Mouse (Mus musculus) NIH3T3 (cell line): Measurements from ENCODE around the gene Grid2ip.

Experiments
- DNase-seq: peaks from one replicate; pipeline ENCODE4 v3.0.0-alpha.2; 2012; ENCODE audit warnings: low read depth

Gene Grid2ip

DNA sequence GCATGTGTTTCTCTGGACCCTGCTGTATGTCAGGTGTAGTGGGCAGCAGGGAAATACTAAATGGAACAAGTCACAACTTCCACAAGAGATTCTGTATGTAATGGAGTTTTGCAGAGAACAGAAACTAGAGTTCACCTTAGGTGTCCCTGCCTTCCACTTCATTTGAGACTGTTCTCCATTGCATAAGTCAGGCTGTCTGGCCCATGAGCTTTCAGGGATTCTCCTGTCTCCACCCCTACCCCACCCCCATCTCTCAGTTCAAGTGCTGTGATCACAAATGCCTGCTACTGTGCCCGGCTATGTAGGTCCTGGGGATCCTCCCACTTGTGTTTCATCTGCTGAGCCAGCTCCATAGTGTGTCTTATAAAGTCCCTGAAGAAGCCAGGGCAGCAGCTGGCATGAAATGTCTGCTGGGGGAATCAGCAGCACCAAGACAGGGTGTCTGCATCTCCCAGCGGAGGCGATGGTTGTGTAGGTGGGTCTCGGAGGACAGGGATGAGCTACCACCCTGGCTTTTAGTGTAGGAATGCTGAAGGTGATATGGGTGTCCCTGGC, 53.8 kb downstream of the Grid2ip start:
- DNase-seq: no peak

DNA sequence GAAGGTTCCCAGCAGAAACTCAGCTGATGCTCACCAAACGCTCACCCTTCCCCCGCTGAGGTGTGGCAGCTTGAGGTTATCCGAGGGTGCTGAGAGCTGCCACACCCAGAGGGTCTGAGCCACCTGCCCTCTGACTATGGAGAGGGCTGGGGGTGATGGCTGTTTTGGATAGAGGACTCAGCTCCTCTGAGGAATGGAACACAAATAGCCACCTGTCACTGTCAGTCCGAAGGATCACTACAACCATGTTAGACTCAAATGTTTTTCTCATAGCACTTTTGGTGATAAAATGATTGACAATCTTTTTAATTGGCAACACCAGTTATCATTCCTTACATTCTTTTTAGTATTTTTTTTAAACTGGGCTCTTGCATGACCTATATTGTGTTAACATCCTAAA, 64.3 kb downstream of the Grid2ip start:
- DNase-seq: no peak

DNA sequence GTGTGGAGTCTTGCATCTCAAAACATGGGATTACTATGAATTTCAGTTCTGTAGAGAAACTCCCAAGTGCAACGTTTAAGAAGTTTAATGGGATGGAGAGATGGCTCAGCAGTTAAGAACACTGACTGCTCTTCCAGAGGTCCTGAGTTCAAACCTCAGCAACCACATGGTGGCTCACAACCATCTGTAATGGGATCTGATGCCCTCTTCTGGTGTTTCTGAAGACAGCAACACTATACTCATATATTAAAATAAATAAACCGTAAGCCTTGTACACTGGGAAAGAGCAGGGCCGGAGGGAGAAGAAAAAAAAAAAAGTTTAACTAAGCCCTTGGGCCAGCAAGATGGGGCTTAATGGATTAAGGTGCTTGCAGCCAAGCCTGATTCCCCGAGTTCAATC, 65.9 kb downstream of the Grid2ip start:
- DNase-seq: no peak

DNA sequence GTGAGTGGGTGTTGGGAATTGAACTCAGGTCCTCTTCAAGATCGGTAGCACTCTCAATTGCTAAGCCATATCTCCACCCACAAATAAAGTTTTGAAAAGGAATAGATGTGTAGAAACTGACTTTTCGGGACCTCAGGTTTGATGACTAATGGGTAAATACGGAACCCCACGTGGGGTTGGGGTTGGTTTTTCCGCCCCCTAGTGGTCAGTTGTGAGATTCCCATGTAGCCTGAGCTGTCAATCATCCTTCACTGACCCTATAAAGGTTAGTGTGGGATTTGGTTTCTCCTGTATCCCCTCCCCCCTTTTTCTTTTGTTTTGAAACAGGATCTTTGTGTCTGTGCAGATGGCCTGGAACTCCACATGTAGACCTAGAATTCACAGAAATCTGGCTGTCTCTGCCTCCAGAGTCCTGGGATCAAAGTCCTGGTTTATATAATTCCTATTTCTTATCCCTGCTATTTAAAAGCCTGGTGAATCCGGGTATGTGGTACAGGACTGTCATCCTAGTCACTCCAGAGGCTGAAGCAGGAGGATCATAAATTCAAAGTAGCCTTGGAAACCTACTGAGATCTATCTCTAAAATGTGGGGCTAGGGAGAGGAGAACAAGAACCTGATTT, 66.9 kb downstream of the Grid2ip start:
- peak; percentile 79 for DNase-seq

DNA sequence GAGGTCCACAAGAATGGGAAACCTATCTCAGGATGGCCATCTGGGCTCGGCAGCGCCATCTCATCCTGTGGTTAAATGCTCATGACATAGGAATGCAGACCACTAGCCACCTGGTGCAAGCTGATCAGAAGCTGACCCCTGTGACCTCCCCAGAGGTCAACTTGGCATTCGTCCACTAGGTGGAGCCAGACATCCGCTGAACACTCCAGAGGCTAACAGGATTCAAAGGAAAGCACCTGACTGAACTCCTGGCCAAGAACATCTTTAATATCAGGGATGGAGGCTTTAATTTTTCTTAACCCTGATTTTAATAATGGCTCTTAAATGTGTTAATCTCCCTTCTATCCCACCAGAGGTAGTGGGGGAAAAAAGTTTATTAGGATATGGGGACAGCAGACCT, 77.3 kb downstream of the Grid2ip start:
- DNase-seq: peak; percentile 83

DNA sequence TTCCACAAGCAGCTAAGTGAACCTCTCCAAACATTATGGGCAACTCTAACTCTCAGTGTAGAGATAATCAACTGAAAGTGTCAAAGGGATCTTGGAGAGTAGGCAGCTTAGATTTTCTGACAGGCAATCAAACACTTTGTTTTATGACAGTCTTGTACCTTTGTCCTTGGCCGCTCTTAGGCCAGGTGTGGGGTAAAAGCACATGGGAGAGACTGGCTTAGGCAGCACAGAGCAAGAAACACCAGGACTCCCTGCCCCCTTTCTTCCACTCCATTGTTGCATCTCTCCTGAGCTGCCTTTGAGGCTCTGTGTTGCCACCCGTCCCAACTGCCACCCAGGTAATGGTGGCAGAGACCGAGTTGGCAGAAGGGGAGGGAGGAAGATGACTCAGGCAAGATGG, 84.2 kb downstream of the Grid2ip start:
- DNase-seq: no peak

DNA sequence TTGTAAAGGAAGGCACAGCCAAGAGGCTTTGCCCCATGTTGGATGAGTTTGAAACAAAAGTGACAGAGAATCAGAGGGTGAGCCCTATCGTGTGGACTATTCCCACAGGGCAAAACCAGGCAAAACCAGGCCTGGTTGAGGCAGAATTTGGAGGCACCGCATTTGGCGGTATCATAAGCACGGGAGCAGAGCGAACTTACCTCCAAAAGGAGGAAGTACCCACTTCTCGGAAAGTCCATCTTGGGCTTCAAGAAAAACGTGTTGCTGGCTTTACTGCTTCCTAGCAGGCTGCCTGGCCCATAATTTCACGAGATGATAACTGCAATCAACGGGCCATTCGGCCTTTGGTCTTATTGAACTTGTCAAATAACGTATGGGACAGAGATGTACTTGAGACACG, 84.6 kb downstream of the Grid2ip start:
- DNase-seq: no peak
